Mouse (Mus musculus) cerebellum, adult 8-10 months (tissue): ENCODE results near the gene Tacc2.
"Not testable (repeated sequence)": the region's sequence is repeated elsewhere in the genome, so short reads cannot be mapped to it uniquely, and the experiment has no call there.

Experiments used
- DNase-seq: peaks from one replicate; pipeline ENCODE4 v3.0.0; 2022

The Tacc2 gene

GRCm38 (mm10) chr7:130573746-130574145 is 3.5 kb upstream of the Tacc2 start:
- DNase-seq = no peak

GRCm38 (mm10) chr7:130574211-130574991 is 2.8 kb upstream of the Tacc2 start:
- DNase-seq = no peak

- DNase-seq = no peak
Observed at GRCm38 (mm10) chr7:130576981-130577380, 257 bp upstream of the Tacc2 start.

GRCm38 (mm10) chr7:130578066-130578465 is 828 bp downstream of the Tacc2 start:
- DNase-seq = no peak

- DNase-seq = no peak
Observed at GRCm38 (mm10) chr7:130578607-130579006, 1.4 kb downstream of the Tacc2 start.

GRCm38 (mm10) chr7:130586521-130587072 is 9.4 kb downstream of the Tacc2 start:
- DNase-seq = no peak

GRCm38 (mm10) chr7:130590081-130590828 is 13.0 kb downstream of the Tacc2 start:
- DNase-seq = no peak

GRCm38 (mm10) chr7:130590845-130591437 is 13.7 kb downstream of the Tacc2 start:
- DNase-seq = no peak

- not testable (repeated sequence) for DNase-seq
Observed at GRCm38 (mm10) chr7:130592975-130593374, 15.7 kb downstream of the Tacc2 start.

GRCm38 (mm10) chr7:130593375-130594239 is 16.4 kb downstream of the Tacc2 start:
- not testable (repeated sequence) for DNase-seq

GRCm38 (mm10) chr7:130596079-130596855 is 19.0 kb downstream of the Tacc2 start:
- DNase-seq = not testable (repeated sequence)

- no peak for DNase-seq
Observed at GRCm38 (mm10) chr7:130597546-130597945, 20.3 kb downstream of the Tacc2 start.

GRCm38 (mm10) chr7:130600074-130600473 is 22.8 kb downstream of the Tacc2 start:
- DNase-seq = no peak

GRCm38 (mm10) chr7:130600546-130600945 is 23.3 kb downstream of the Tacc2 start:
- no peak for DNase-seq

- DNase-seq = no peak
Observed at GRCm38 (mm10) chr7:130602804-130603203, 25.6 kb downstream of the Tacc2 start.

- DNase-seq = no peak
Observed at GRCm38 (mm10) chr7:130603556-130603955, 26.3 kb downstream of the Tacc2 start.

- no peak for DNase-seq
Observed at GRCm38 (mm10) chr7:130604390-130604789, 27.2 kb downstream of the Tacc2 start.

GRCm38 (mm10) chr7:130605111-130605510 is 27.9 kb downstream of the Tacc2 start:
- no peak for DNase-seq

- no peak for DNase-seq
Observed at GRCm38 (mm10) chr7:130606958-130607357, 29.7 kb downstream of the Tacc2 start.

GRCm38 (mm10) chr7:130613973-130614372 is 36.7 kb downstream of the Tacc2 start:
- DNase-seq = no peak

- no peak for DNase-seq
Observed at GRCm38 (mm10) chr7:130617591-130617990, 40.4 kb downstream of the Tacc2 start.

- DNase-seq = no peak
Observed at GRCm38 (mm10) chr7:130621068-130621467, 43.8 kb downstream of the Tacc2 start.
